Mouse (Mus musculus) B cell, adult 62 days (primary cell): ENCODE measurements around the gene Gm4787. TPM values are rescaled to one million over a fixed set of nuclear protein-coding genes. Genes with fewer than 3 reads are reported as not detected.

ENCODE experiments used
- total RNA-seq: library from RNA; stranded (reverse); gene quantifications from 4 replicates; pipeline ENCODE4 v1.2.4, GENCODE M21; 2023

Gm4787 gene
- total RNA-seq = 0.43 to 0.97 TPM (median 0.62 TPM) in 4 replicates

DNA sequence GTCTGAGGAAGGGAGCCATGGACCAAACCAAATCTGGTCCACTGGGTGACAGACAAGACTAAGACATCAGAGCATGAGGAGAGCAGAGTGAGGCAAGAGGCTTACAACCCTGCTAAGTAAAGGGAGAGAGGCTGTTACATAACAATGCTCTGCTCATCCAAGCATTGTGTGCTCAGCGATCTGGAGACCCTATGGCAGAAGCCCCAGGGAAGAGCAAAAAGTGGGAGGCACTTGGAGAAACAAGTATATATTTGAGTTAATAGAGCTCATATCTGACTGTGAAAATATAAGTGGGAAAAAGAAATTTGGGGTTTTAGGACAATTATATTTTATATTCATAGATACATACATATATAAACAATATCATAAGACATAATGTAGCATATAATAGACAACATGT lies at the start of gene Gm4787:
TSS of gene Gm4787 (minus strand) at position 101 of the 400 bp plus-strand sequence.

DNA sequence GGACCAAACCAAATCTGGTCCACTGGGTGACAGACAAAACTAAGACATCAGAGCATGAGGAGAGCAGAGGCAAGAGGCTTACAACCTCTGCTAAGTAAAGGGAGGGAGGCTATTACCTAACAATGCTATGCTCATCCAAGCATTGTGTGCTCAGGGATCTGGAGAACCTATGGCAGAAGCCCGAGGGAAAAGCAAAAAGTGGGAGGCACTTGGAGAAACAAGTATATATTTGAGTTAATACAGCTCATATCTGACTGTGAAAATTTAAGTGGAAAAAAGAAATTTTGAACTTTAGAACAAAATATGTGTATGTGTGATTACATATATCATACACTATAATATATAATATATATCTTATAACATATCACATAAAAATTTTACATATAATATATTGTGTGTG lies 42.6 kb upstream of the Gm4787 start, which contains the start of gene Adam4:
TSS of gene Adam4 (minus strand) at position 101 of the 400 bp plus-strand sequence.

DNA sequence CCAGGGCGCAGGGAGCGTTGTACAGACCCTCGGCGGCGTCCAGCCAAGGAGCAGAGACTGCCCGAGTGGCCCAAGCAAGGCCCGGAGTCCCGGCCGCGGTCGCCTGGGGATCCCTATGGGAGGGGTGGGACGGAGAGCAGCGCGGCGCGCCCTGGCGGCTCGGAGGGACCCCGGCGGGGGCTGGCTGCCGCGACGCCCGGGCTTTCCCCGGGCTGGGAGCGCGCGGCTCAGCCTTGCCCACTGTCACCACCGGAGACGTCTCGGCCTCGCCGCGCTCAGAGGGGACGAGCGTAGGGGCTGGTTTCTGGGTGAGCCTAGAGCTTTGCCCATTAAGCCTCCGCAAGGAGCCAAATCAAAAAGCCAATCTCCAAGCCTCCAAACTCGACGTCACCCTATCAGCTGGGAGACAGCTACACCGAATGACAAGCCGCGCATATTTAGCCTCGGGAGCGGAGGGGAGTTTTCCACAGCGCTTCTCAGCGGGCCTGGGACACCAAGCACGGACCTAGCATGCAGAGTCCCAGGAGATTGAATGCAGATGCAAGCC lies 46.3 kb downstream of the Gm4787 start, which contains the start of gene Slc8a3:
TSS of gene Slc8a3 (minus strand) at position 306 of the 547 bp plus-strand sequence.

Other genes starting within 250 kb of the Gm4787 start
- not detected in 4 replicates for gene Slc8a3, start 46.3 kb downstream of the Gm4787 start, total RNA-seq
- gene Adam4, start 42.5 kb upstream of the Gm4787 start, total RNA-seq = 1.0 to 2.1 TPM (median 1.4 TPM) in 4 replicates
- 42.8 to 61.1 TPM (median 55.0 TPM) in 4 replicates for gene Cox16, start 105.7 kb upstream of the Gm4787 start, total RNA-seq
- gene Gm20498, start 153.4 kb upstream of the Gm4787 start, total RNA-seq = 12.0 to 20.1 TPM (median 16.0 TPM) in 4 replicates
- 20.0 to 28.8 TPM (median 22.8 TPM) in 4 replicates for gene Synj2bp, start 153.4 kb upstream of the Gm4787 start, total RNA-seq
- gene Adam21, start 189.0 kb upstream of the Gm4787 start, total RNA-seq = 0.19 to 0.32 TPM in 2 of 4 replicates, not detected in the others
- gene Med6, start 215.5 kb upstream of the Gm4787 start, total RNA-seq = 47.6 to 65.4 TPM (median 52.3 TPM) in 4 replicates